Mouse (Mus musculus) cortical plate, adult 2 months (tissue): ENCODE data around the gene Pak2. TPM values are rescaled to one million over a fixed set of nuclear protein-coding genes. Genes with fewer than 3 reads are reported as not detected.
A peak's percentile ranks its signal among the peaks of the same experiment; 100 is the strongest.

Experiments
- H3K27ac ChIP-seq: fragments of 200-500 bp; 2 replicates; pipeline ENCODE4 v1.5.1; 2012; ENCODE audit warnings: low read length, control low read depth, inconsistent platforms; ENCODE audit not compliant: insufficient read depth
- H3K4me1 ChIP-seq: fragments of 200-500 bp; 2 replicates; pipeline ENCODE4 v1.6.1; 2011; ENCODE audit warnings: low read length; ENCODE audit not compliant: control insufficient read depth, insufficient read depth
- H3K4me3 ChIP-seq: fragments of 200-500 bp; 2 replicates; pipeline ENCODE4 v1.5.1; 2011; ENCODE audit warnings: mild to moderate bottlenecking, low read length, control low read depth; ENCODE audit not compliant: insufficient read depth
- CTCF ChIP-seq: fragments of 200-500 bp; IDR thresholded peaks from 2 replicates; pipeline ENCODE4 v1.5.1; 2011; ENCODE audit warnings: mild to moderate bottlenecking, control low read depth, low read length; ENCODE audit not compliant: insufficient read depth; ENCODE audit errors: extremely low read depth
- POLR2A ChIP-seq: fragments of 200-500 bp; IDR thresholded peaks from 2 replicates; pipeline ENCODE4 v1.6.1; 2011; ENCODE audit warnings: mild to moderate bottlenecking, low read length, control low read depth; ENCODE audit not compliant: insufficient read depth; ENCODE audit errors: extremely low read depth
- polyA plus RNA-seq: library from polyadenylated mRNA; depleted of rRNA; stranded (reverse); fragments of >200 nt; gene quantifications from 2 replicates; pipeline ENCODE4 v1.2.3, GENCODE M21; 2012; rRNA removed

Gene Pak2
- polyA plus RNA-seq, result 15.7 and 17.7 TPM in 2 replicates

DNA sequence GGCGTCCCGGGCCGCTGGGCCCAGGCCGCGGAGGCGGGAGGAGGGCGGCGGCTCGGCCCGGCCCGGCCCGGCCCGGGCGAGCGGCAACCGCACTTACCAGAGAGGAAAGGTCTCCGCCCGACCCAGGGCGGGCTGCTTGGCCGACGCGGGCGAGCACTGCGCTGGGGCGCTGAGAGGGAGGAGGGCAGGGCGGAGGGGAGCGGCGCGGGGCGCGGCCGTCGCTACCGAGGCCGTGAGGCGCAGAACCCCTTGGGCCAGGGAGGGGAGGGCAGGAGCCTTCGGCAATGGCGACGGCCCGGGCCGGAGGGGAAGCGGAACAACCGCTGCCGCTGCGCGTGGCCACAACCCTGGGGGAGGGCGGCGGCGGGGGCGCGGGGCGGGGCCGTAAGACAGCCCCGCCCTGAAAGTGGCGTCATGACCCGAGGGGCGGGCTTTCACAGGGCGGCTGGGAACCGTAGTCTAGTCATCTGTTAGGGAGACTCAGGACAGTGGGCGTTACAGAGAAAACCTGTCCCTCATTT, at the start of gene Pak2:
TSS of gene Pak2 (minus strand) at position 352 of the 521 bp plus-strand sequence.
- H3K4me1 ChIP-seq, result peaks cover 3% of the 10 kb centered on the region; the same call in 1 of the 2 replicates
- peak within 1 kb of the TSS; percentile 95 for H3K27ac ChIP-seq
- H3K4me3 ChIP-seq, result peak within 1 kb of the TSS; percentile 94
- TF ChIP-seq CTCF (no peak), POLR2A (peak; percentile 44; the same call in 1 of the 2 replicates)

DNA sequence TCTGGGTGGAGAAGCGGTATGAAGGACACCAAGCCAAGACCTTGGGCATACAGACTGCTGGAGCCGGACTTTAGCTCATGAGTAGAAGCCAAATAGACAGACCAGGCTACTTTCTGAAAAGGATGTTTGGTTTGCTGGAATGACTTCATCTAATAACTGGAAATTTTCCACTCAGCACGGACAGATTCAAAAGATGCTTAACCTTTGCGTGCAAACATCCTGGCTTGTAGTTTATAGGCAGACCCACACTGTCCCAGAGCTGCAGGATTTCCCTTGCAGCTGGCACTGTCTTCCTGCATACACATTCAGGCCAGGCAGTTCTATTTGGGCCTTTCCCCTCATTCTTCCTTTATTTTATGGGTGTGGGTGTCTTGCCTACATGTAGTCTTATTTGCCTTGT, 47.9 kb upstream of the Pak2 start:
- Histone ChIP-seq H3K4me3 (no peak overlapping the region), H3K27ac (no peak overlapping the region), H3K4me1 (no peaks in the 10 kb centered on the region)
- TF ChIP-seq CTCF (no peak), POLR2A (no peak)

DNA sequence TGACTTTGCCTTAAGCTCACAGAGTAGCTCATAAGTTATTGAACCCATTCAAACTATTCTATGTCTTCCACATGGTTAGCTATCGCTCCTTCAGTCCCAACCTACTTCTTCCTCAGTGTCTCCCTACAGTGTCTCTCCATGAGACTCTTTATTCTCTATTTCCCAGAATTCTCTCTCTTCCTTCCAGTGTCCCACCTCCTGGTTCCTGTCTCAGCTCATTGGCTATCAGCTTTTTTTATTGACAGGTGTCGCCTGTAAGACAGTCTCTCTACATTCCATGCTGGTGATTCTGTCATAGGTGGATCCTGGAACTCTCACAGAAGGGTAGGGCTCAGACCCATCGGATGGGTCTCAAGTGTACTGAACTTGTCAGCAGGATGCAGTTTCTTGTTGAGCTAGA, 46.2 kb upstream of the Pak2 start:
- no peaks in the 10 kb centered on the region for H3K4me1 ChIP-seq
- no peak overlapping the region for H3K27ac ChIP-seq
- no peak overlapping the region for H3K4me3 ChIP-seq
- no peak for TF ChIP-seq POLR2A
- TF ChIP-seq CTCF, result no peak

DNA sequence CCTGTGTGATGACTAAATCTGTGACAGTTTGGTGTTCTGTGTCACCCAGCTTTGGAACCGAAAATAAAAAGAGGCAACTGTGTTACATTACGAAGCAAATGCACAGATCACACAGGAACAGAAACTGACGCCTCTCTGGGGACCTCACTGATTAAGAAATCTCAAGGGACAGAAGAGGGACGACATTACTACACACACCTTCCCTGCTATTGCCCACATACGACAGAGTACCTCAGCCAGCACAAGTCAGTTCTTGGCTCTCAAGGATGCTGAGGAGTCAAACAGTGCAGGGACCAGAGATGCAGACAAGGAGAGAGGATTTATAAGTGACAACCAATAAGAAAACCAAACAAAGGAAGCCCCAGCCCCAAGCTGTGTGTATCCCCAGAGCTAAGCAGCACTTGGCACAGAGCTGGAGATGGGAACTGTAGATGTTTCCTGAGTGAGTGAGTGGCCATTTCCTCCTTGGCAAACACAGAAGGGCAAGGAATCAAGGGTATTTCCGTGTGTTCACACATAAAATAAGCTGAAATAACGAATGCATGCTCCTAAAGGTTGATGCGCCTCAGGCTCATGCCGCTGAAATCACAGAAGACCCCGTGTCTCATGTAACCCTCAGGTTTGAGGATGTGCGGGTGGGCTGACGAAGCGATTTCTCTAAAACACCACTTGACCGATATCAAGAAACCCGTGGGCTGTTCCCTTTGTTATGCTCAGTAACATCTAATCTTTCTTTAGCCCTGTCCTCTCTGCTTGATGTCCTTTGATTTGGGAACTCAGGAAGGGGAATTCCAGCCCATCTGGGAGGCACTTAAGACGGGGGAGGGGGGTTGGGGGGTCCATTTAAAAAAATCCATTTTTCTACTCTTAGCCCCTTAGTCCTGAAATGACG, 45.5 kb upstream of the Pak2 start:
- TF ChIP-seq CTCF, result no peak
- no peak for TF ChIP-seq POLR2A
- Histone ChIP-seq H3K4me1 (no peaks in the 10 kb centered on the region), H3K4me3 (no peak overlapping the region), H3K27ac (no peak overlapping the region)

DNA sequence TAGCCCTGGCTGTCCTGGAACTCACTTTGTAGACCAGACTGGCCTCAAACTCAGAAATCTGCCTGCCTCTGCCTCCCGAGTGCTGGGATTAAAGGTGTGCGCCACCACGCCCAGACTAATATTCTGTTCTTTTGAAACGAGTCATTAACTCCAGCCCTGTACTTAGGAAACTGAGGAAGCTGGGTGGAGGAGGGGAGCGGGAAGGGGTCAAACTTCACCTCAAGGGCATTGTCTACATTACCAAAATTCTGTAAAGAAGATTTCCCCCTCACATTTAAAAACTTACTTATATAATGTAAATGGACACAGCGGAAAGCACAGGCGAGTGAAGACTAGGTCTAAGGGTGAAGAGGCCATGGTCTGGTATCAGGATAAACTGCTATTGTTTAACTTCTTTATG, 44.9 kb upstream of the Pak2 start:
- H3K4me3 ChIP-seq, result no peak overlapping the region
- TF ChIP-seq CTCF (no peak), POLR2A (no peak)
- H3K4me1 ChIP-seq, result no peaks in the 10 kb centered on the region
- no peak overlapping the region for H3K27ac ChIP-seq

DNA sequence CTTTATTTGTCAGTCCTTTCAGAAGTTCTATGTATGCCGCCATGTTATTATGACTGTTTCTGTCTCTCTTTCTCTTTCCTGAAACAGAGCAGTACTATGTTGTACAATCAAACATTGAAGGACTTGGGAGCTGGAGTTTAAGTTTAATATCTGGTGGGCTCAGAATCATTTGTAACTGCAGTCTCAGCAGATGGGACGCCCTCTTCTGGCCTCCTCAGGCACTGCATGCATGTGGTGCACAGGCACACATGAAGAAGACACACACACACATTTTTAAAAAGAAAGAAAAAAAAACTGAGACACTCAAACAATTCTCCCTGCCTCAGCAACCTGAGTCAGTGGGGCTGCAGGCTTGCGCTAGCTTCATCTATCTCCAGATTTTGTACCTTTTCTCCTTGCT, 41.3 kb upstream of the Pak2 start:
- Histone ChIP-seq H3K4me1 (no peaks in the 10 kb centered on the region), H3K4me3 (no peak overlapping the region), H3K27ac (no peak overlapping the region)
- TF ChIP-seq CTCF, result no peak
- no peak for TF ChIP-seq POLR2A

DNA sequence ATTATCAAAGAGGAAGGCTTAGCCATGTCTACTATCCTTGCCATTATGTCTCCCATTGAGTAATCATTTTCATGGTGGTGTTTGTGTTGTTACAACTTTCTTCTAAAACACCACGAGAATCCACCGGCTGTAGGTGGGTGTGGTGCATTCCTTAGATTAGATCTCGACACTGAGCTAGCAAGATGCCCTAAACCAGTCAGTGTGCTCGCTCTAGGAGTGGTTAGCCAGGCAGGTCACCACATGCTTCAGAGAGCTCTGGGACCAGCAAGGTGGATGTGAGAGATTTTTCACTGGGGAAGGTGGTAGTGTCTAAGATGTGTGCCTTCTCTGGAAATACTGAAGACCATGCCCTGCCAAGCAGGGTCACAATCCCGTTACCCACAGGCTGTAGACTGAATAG, 37.0 kb upstream of the Pak2 start:
- Histone ChIP-seq H3K4me3 (no peak overlapping the region), H3K27ac (no peak overlapping the region), H3K4me1 (no peaks in the 10 kb centered on the region)
- no peak for TF ChIP-seq POLR2A
- TF ChIP-seq CTCF, result no peak

- no peak overlapping the region for H3K27ac ChIP-seq
- H3K4me1 ChIP-seq, result no peaks in the 10 kb centered on the region
- TF ChIP-seq POLR2A, result no peak
- TF ChIP-seq CTCF, result no peak
- H3K4me3 ChIP-seq, result no peak overlapping the region
Observed at GRCm38 (mm10) chr16:32115781-32116180, 36.6 kb upstream of the Pak2 start.

DNA sequence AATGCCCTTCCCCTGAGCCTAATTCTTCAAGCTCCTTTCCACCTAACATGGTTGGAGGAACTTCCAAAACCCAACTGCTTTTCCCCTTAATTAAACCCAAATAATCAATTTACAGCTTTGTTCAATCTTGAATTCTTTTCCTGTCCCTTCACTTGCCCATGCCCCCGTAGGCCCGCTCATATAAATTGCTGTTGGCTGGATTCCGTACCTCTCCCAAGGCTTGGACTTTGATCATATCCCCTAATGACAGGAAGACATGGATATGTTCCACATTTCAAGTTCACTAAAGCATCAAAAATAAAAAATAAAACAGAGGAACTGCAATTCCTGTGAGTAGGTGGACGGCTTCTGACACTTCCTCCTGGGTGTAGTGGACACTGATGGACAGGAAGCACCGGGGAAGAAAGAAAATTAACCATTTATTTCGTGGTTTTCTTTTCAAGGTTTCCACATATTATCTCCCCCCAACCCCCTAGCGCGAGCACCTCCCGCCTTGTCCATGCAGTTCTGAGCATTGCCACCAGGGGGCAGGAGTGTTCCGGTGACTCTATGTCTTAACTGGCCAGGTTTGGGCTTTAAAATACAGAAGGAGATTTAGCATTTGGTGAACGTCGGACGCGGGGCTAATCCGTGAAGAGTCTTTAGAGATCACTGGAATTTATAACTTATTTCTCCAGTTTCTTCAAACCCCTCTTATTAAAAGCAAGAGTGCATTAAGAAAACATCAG, 36.0 kb upstream of the Pak2 start:
- H3K4me3 ChIP-seq, result no peak overlapping the region
- no peak overlapping the region for H3K27ac ChIP-seq
- peak; percentile 94 for TF ChIP-seq CTCF
- TF ChIP-seq POLR2A, result no peak
- no peaks in the 10 kb centered on the region for H3K4me1 ChIP-seq

- H3K4me3 ChIP-seq, result no peak overlapping the region
- H3K27ac ChIP-seq, result no peak overlapping the region
- no peaks in the 10 kb centered on the region for H3K4me1 ChIP-seq
- no peak for TF ChIP-seq CTCF
- no peak for TF ChIP-seq POLR2A
Observed at GRCm38 (mm10) chr16:32114406-32114805, 35.3 kb upstream of the Pak2 start.
